Mouse (Mus musculus) E14TG2a.4 (cell line): ENCODE measurements around the gene Zfp12.

Experiments
- CTCF ChIP-seq: conservative IDR thresholded peaks from 2 replicates; pipeline ENCODE4 v1.5.1; 2014; ENCODE audit warnings: low read length
- NANOG ChIP-seq: IDR thresholded peaks from 2 replicates; pipeline ENCODE4 v1.6.1; 2014; ENCODE audit warnings: borderline replicate concordance, low read length, mixed read lengths
- POU5F1 ChIP-seq: IDR thresholded peaks from 2 replicates; pipeline ENCODE4 v1.6.1; 2014; ENCODE audit warnings: low read length, borderline replicate concordance

- TF ChIP-seq CTCF: no peak
- no peak for TF ChIP-seq POU5F1
- no peak for TF ChIP-seq NANOG
Measured at GRCm38 (mm10) chr5:143270151-143270519, 35.2 kb downstream of the Zfp12 start.
